Comparison of ENCODE assay signal across 10 mouse cellular contexts in the genomic region with DNA sequence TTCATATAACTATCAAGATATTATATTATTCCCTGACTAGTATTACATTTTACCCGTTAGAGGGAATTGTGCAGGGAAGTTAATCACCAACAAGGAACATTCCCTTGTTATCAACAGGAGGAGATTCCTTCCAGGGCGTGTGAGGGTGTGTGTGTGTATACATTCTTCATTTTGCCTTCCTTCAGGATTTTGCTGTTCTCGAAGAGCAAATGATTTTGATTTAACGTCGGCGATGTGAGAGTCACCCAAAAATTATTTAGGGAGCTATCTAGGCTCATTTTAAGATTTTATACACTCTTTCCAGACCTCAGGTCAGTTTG. TPM values are rescaled to one million over a fixed set of nuclear protein-coding genes. Genes with fewer than 3 reads are reported as not detected.
DNase-seq lines count a peak whose midpoint lies in the region; ATAC-seq and TF ChIP-seq lines count a peak whose summit lies in the region.
"Had no signal": no experiment of that assay in that cellular context is flagged by ENCODE, and none has a peak within 500 bp of the region (broad histone marks: within the 10 kb centered on the region; RNA-seq: fewer than 3 reads in every experiment).

No protein-coding gene starts in this region.

- DNase-seq in forebrain, postnatal 0 days: peak; percentile 4
- DNase-seq in kidney, postnatal 0 days (ENCODE audit: low spot score): no peak
- DNase-seq in kidney, adult 8-10 months: no peak
- no peak for DNase-seq in embryo, embryonic 11 days
- DNase-seq in embryo, embryonic 10 days (ENCODE audit: low spot score): no peak
- DNase-seq: cerebellum, adult 2 months; gastrocnemius, adult 2 months had no signal

- WGBS in forebrain, postnatal 0 days: 79% methylated on average over 6 of the region's 6 CpGs
- 77% methylated on average over 6 of the region's 6 CpGs for WGBS in forebrain, embryonic 16.5 days
- 47% methylated on average over 6 of the region's 6 CpGs for WGBS in kidney, postnatal 0 days
- WGBS in embryonic facial prominence, embryonic 15.5 days: 40% methylated on average over 6 of the region's 6 CpGs
- WGBS in neural tube, embryonic 12.5 days: 75% methylated on average over 6 of the region's 6 CpGs

- H3K4me1 ChIP-seq in forebrain, postnatal 0 days (ENCODE audit: insufficient read depth): no peaks in the 10 kb centered on the region
- H3K4me1 ChIP-seq in forebrain, embryonic 16.5 days (replicated peaks; ENCODE audit: control insufficient read depth, insufficient read depth, low read length): peaks cover 8% of the 10 kb centered on the region
- peaks cover 10% of the 10 kb centered on the region for H3K4me1 ChIP-seq in kidney, postnatal 0 days (replicated peaks; ENCODE audit: insufficient read depth, low read length)
- H3K4me1 ChIP-seq in embryonic facial prominence, embryonic 15.5 days: peaks cover 6% of the 10 kb centered on the region; the same call in 1 of the 2 replicates
- H3K4me1 ChIP-seq in neural tube, embryonic 12.5 days: no peaks in the 10 kb centered on the region; the same call in 1 of the 2 replicates

- H3K36me3 ChIP-seq in forebrain, postnatal 0 days (ENCODE audit: insufficient read depth): no peaks in the 10 kb centered on the region
- no peaks in the 10 kb centered on the region for H3K36me3 ChIP-seq in forebrain, embryonic 16.5 days (ENCODE audit: control insufficient read depth, insufficient read depth)
- H3K36me3 ChIP-seq in kidney, postnatal 0 days (ENCODE audit: insufficient read depth, low read length): no peaks in the 10 kb centered on the region
- H3K36me3 ChIP-seq in embryonic facial prominence, embryonic 15.5 days: no peaks in the 10 kb centered on the region
- no peaks in the 10 kb centered on the region for H3K36me3 ChIP-seq in neural tube, embryonic 12.5 days

- peak overlapping the region; percentile 31; the same call in 1 of the 2 replicates for H3K4me3 ChIP-seq in forebrain, postnatal 0 days (ENCODE audit: low read depth, low read length)
- H3K4me3 ChIP-seq in forebrain, embryonic 16.5 days (replicated peaks; ENCODE audit: low read length): no peak overlapping the region
- H3K4me3 ChIP-seq in kidney, postnatal 0 days (replicated peaks; ENCODE audit: low read depth, low read length): no peak overlapping the region
- H3K4me3 ChIP-seq in embryonic facial prominence, embryonic 15.5 days (replicated peaks): no peak overlapping the region
- H3K4me3 ChIP-seq in neural tube, embryonic 12.5 days: no peak overlapping the region

- H3K9me3 ChIP-seq in forebrain, postnatal 0 days (ENCODE audit: low read length): no peaks in the 10 kb centered on the region
- H3K9me3 ChIP-seq in forebrain, embryonic 16.5 days (ENCODE audit: control insufficient read depth, low read length): no peaks in the 10 kb centered on the region
- H3K9me3 ChIP-seq in kidney, postnatal 0 days (replicated peaks; ENCODE audit: low read length): no peaks in the 10 kb centered on the region
- no peaks in the 10 kb centered on the region for H3K9me3 ChIP-seq in embryonic facial prominence, embryonic 15.5 days (replicated peaks)
- H3K9me3 ChIP-seq in neural tube, embryonic 12.5 days: no peaks in the 10 kb centered on the region

- no peak overlapping the region for H3K9ac ChIP-seq in forebrain, postnatal 0 days
- H3K9ac ChIP-seq in forebrain, embryonic 16.5 days (replicated peaks; ENCODE audit: low read depth, low read length): no peak overlapping the region
- H3K9ac ChIP-seq in kidney, postnatal 0 days (ENCODE audit: low read depth, low read length): no peak overlapping the region
- H3K9ac ChIP-seq in embryonic facial prominence, embryonic 15.5 days: no peak overlapping the region
- H3K9ac ChIP-seq in neural tube, embryonic 12.5 days: no peak overlapping the region; the same call in 1 of the 2 replicates

- no peak for ATAC-seq in forebrain, postnatal 0 days
- ATAC-seq in forebrain, embryonic 16.5 days: no peak
- ATAC-seq in kidney, postnatal 0 days (replicated peaks; ENCODE audit: low FRiP score, low read depth): no peak
- ATAC-seq in embryonic facial prominence, embryonic 15.5 days (ENCODE audit: insufficient number of reproducible peaks, low FRiP score, low TSS enrichment, low read depth): no peak
- ATAC-seq in neural tube, embryonic 12.5 days (ENCODE audit: low FRiP score, low read depth): no peak

- H3K4me2 ChIP-seq in forebrain, postnatal 0 days (ENCODE audit: low read depth): no peak overlapping the region; the same call in 1 of the 2 replicates
- no peak overlapping the region for H3K4me2 ChIP-seq in forebrain, embryonic 16.5 days (ENCODE audit: low read length)
- H3K4me2 ChIP-seq in kidney, postnatal 0 days (ENCODE audit: low read length): peak overlapping the region; percentile 47
- peak overlapping the region; percentile 61; the same call in 1 of the 2 replicates for H3K4me2 ChIP-seq in embryonic facial prominence, embryonic 15.5 days (replicated peaks)
- H3K4me2 ChIP-seq in neural tube, embryonic 12.5 days (replicated peaks): peak overlapping the region; percentile 57

- no peak for TF ChIP-seq CTCF in forebrain, postnatal 0 days (IDR thresholded peaks at IDR 0.05; ENCODE audit: low read depth)
- no peak for TF ChIP-seq CTCF in kidney, postnatal 0 days (IDR thresholded peaks at IDR 0.05; ENCODE audit: low read depth)

- H3K27ac ChIP-seq in forebrain, postnatal 0 days (ENCODE audit: low read depth, low read length): no peak overlapping the region
- no peak overlapping the region for H3K27ac ChIP-seq in forebrain, embryonic 16.5 days (ENCODE audit: low read length)
- H3K27ac ChIP-seq in kidney, postnatal 0 days: no peak overlapping the region
- H3K27ac ChIP-seq in embryonic facial prominence, embryonic 15.5 days (replicated peaks): no peak overlapping the region
- H3K27ac ChIP-seq in neural tube, embryonic 12.5 days: no peak overlapping the region

- H3K27me3 ChIP-seq in forebrain, postnatal 0 days (ENCODE audit: insufficient read depth, low read length): no peaks in the 10 kb centered on the region
- no peaks in the 10 kb centered on the region for H3K27me3 ChIP-seq in forebrain, embryonic 16.5 days (replicated peaks; ENCODE audit: control insufficient read depth, insufficient read depth, low read length)
- H3K27me3 ChIP-seq in kidney, postnatal 0 days (ENCODE audit: insufficient read depth, low read length): no peaks in the 10 kb centered on the region
- H3K27me3 ChIP-seq in embryonic facial prominence, embryonic 15.5 days: no peaks in the 10 kb centered on the region
- no peaks in the 10 kb centered on the region for H3K27me3 ChIP-seq in neural tube, embryonic 12.5 days (replicated peaks)

RNA-seq across cellular contexts. Expression of gene Gja1, which starts 55.2 kb away (rescaled TPM):
- total RNA-seq in forebrain, postnatal 0 days (2014; rRNA removed): 43.9 and 53.0 TPM in 2 replicates
- 105 and 113 TPM in 2 replicates for polyA plus RNA-seq in forebrain, postnatal 0 days (2015; fragmentation: Nextera tagmentation; extraction: Ambion mirVana)
- polyA plus RNA-seq in forebrain, embryonic 16.5 days (2015; fragmentation: Nextera tagmentation; extraction: Ambion mirVana): 82.5 and 126 TPM in 2 replicates
- 77.2 and 81.2 TPM in 2 replicates for polyA plus RNA-seq in kidney, postnatal 0 days (2015; fragmentation: Nextera tagmentation; extraction: Ambion mirVana)
- 339 and 357 TPM in 2 replicates for polyA plus RNA-seq in embryonic facial prominence, embryonic 15.5 days (2015; fragmentation: Nextera tagmentation; extraction: Ambion mirVana)
- polyA plus RNA-seq in neural tube, embryonic 12.5 days (2016; fragmentation: Nextera tagmentation; extraction: Ambion mirVana): 128 and 132 TPM in 2 replicates

Comparison
In these comparisons a context has a peak if more than half of its experiments do, and no peak if none do; other contexts are left out.
1. H3K4me2 ChIP-seq: peak in kidney, postnatal 0 days (single experiment), embryonic facial prominence, embryonic 15.5 days (single experiment) and neural tube, embryonic 12.5 days (single experiment); none in forebrain, postnatal 0 days (single experiment) and forebrain, embryonic 16.5 days (single experiment).